Comparison of ENCODE assay signal across 12 mouse cellular contexts in genomic region chr1:194815547-194815946, GRCm38 (mm10).
A peak's percentile ranks its signal among the peaks of the same experiment; 100 is the strongest.
DNase-seq lines count a peak whose midpoint lies in the region; ATAC-seq and TF ChIP-seq lines count a peak whose summit lies in the region.
"Had no signal": no experiment of that assay in that cellular context is flagged by ENCODE, and none has a peak within 500 bp of the region (broad histone marks: within the 10 kb centered on the region; RNA-seq: fewer than 3 reads in every experiment).

No protein-coding gene starts in this region.

- H3K4me2 ChIP-seq in hindbrain, postnatal 0 days (ENCODE audit: low read depth, low read length) = no peak overlapping the region
- H3K4me2 ChIP-seq in hindbrain, embryonic 14.5 days (replicated peaks) = no peak overlapping the region
- peak overlapping the region; percentile 32 for H3K4me2 ChIP-seq in liver, embryonic 11.5 days
- no peak overlapping the region for H3K4me2 ChIP-seq in kidney, embryonic 15.5 days
- H3K4me2 ChIP-seq: hindbrain, embryonic 15.5 days; limb, embryonic 13.5 days had no signal

- H3K4me3 ChIP-seq in hindbrain, postnatal 0 days (ENCODE audit: low read length) = no peak overlapping the region
- no peak overlapping the region for H3K4me3 ChIP-seq in hindbrain, embryonic 14.5 days (replicated peaks; ENCODE audit: low read length)
- H3K4me3 ChIP-seq in heart, adult 2 months = no peak overlapping the region
- no peak overlapping the region for H3K4me3 ChIP-seq in liver, embryonic 11.5 days (ENCODE audit: low read depth, low read length)
- H3K4me3 ChIP-seq in kidney, embryonic 15.5 days (replicated peaks) = no peak overlapping the region
- H3K4me3 ChIP-seq: hindbrain, embryonic 15.5 days; limb, embryonic 13.5 days had no signal

- peaks cover 19% of the 10 kb centered on the region for H3K36me3 ChIP-seq in hindbrain, postnatal 0 days (ENCODE audit: insufficient read depth, low read length)
- H3K36me3 ChIP-seq in hindbrain, embryonic 14.5 days (replicated peaks; ENCODE audit: control insufficient read depth, insufficient read depth) = peaks cover 51% of the 10 kb centered on the region
- peaks cover 3% of the 10 kb centered on the region for H3K36me3 ChIP-seq in heart, adult 2 months (ENCODE audit: control insufficient read depth, insufficient read depth, low read length)
- no peaks in the 10 kb centered on the region for H3K36me3 ChIP-seq in liver, embryonic 11.5 days (ENCODE audit: control insufficient read depth, insufficient read depth, low read length)
- peaks cover 18% of the 10 kb centered on the region for H3K36me3 ChIP-seq in kidney, embryonic 15.5 days
- H3K36me3 ChIP-seq: limb, embryonic 13.5 days had no signal

- intact Hi-C loops in heart, adult 2 months (cut with DNase I) = loop anchor here (5.0 kb wide), 1 partner anchor 63 kb away; no protein-coding TSS in a partner anchor

- DNase-seq in hindbrain, postnatal 0 days (ENCODE audit: low spot score) = peak; percentile 51
- no peak for DNase-seq in hindbrain, embryonic 14.5 days (ENCODE audit: low spot score)
- DNase-seq in c-Kit-positive CD71-positive TER-119-negative erythroid progenitor cells, embryonic 14.5 days (ENCODE audit: low read depth) = peak; percentile 56
- DNase-seq in heart, adult 2 months = peak; percentile 23 to 41
- DNase-seq in liver, embryonic 11.5 days (ENCODE audit: low spot score) = peak; percentile 34
- DNase-seq in gastrocnemius, adult 8-10 months (ENCODE audit: low spot score in 2 of 2) = no peak
- DNase-seq in lung, postnatal 14 days = no peak
- DNase-seq: kidney, postnatal 36 days had no signal

- TF ChIP-seq EP300 in heart, adult 2 months (IDR thresholded peaks at IDR 0.05; ENCODE audit: insufficient read depth, low read depth, low read length) = no peak

- ATAC-seq in hindbrain, postnatal 0 days = no peak
- ATAC-seq in hindbrain, embryonic 14.5 days (ENCODE audit: low FRiP score) = no peak
- peak; percentile 95 for ATAC-seq in liver, embryonic 11.5 days (replicated peaks; ENCODE audit: low FRiP score)
- no peak for ATAC-seq in kidney, embryonic 15.5 days (replicated peaks; ENCODE audit: low FRiP score)
- ATAC-seq: activated CD4-positive, CD25-positive, alpha-beta regulatory T cell, adult 4 months had no signal

- TF ChIP-seq CTCF in hindbrain, postnatal 0 days (IDR thresholded peaks at IDR 0.05; ENCODE audit: low read depth) = no peak
- TF ChIP-seq CTCF in heart, adult 2 months (IDR thresholded peaks at IDR 0.05) = no peak

- H3K9me3 ChIP-seq in hindbrain, postnatal 0 days (ENCODE audit: low read length) = no peaks in the 10 kb centered on the region
- no peaks in the 10 kb centered on the region for H3K9me3 ChIP-seq in hindbrain, embryonic 14.5 days (ENCODE audit: control insufficient read depth, low read length)
- H3K9me3 ChIP-seq in liver, embryonic 11.5 days (ENCODE audit: control insufficient read depth, low read length) = no peaks in the 10 kb centered on the region
- H3K9me3 ChIP-seq in kidney, embryonic 15.5 days (replicated peaks) = no peaks in the 10 kb centered on the region
- H3K9me3 ChIP-seq: hindbrain, embryonic 15.5 days; limb, embryonic 13.5 days had no signal

- WGBS in hindbrain, postnatal 0 days = 34% methylated on average over 1 of the region's 1 CpGs
- 55% methylated on average over 1 of the region's 1 CpGs for WGBS in hindbrain, embryonic 14.5 days
- WGBS in heart, adult 2 months = 34% methylated on average over 1 of the region's 1 CpGs
- WGBS in liver, embryonic 11.5 days = 38% methylated on average over 1 of the region's 1 CpGs
- WGBS in kidney, embryonic 15.5 days = 75% methylated on average over 1 of the region's 1 CpGs

- H3K79me2 ChIP-seq in heart, adult 2 months (replicated peaks; ENCODE audit: control insufficient read depth, insufficient read depth, low read length) = no peaks in the 10 kb centered on the region

- H3K27ac ChIP-seq in hindbrain, postnatal 0 days = no peak overlapping the region
- no peak overlapping the region for H3K27ac ChIP-seq in hindbrain, embryonic 14.5 days
- peak overlapping the region; percentile 51; the same call in 1 of the 2 replicates for H3K27ac ChIP-seq in heart, adult 2 months
- peak overlapping the region; percentile 75 for H3K27ac ChIP-seq in liver, embryonic 11.5 days (ENCODE audit: low read depth, low read length)
- no peak overlapping the region for H3K27ac ChIP-seq in kidney, embryonic 15.5 days
- H3K27ac ChIP-seq: hindbrain, embryonic 15.5 days; limb, embryonic 13.5 days had no signal

- no peaks in the 10 kb centered on the region for H3K4me1 ChIP-seq in hindbrain, postnatal 0 days (ENCODE audit: insufficient read depth, low read length)
- no peaks in the 10 kb centered on the region for H3K4me1 ChIP-seq in hindbrain, embryonic 14.5 days (replicated peaks; ENCODE audit: control insufficient read depth, insufficient read depth, low read length)
- peaks cover 2% of the 10 kb centered on the region for H3K4me1 ChIP-seq in heart, adult 2 months (ENCODE audit: control insufficient read depth, insufficient read depth, low read length)
- peaks cover 11% of the 10 kb centered on the region for H3K4me1 ChIP-seq in liver, embryonic 11.5 days (replicated peaks; ENCODE audit: control insufficient read depth, insufficient read depth, low read length)
- H3K4me1 ChIP-seq in kidney, embryonic 15.5 days = no peaks in the 10 kb centered on the region
- H3K4me1 ChIP-seq: limb, embryonic 13.5 days had no signal

- TF ChIP-seq POLR2A in heart, adult 2 months (IDR thresholded peaks at IDR 0.05; ENCODE audit: insufficient read depth, low read depth, low read length) = no peak

- H3K27me3 ChIP-seq in hindbrain, postnatal 0 days (ENCODE audit: insufficient read depth, low read length) = no peaks in the 10 kb centered on the region
- no peaks in the 10 kb centered on the region for H3K27me3 ChIP-seq in hindbrain, embryonic 14.5 days (ENCODE audit: control insufficient read depth, insufficient read depth, low read length)
- no peaks in the 10 kb centered on the region for H3K27me3 ChIP-seq in heart, adult 2 months (ENCODE audit: control insufficient read depth, insufficient read depth, low read length)
- no peaks in the 10 kb centered on the region for H3K27me3 ChIP-seq in liver, embryonic 11.5 days (replicated peaks; ENCODE audit: control insufficient read depth, insufficient read depth, low read length)
- no peaks in the 10 kb centered on the region for H3K27me3 ChIP-seq in kidney, embryonic 15.5 days
- H3K27me3 ChIP-seq: hindbrain, embryonic 15.5 days had no signal

- no peak overlapping the region for H3K9ac ChIP-seq in hindbrain, postnatal 0 days (replicated peaks; ENCODE audit: low read length)
- no peak overlapping the region for H3K9ac ChIP-seq in hindbrain, embryonic 14.5 days
- 0 out of 2 replicates have a peak overlapping the region, but pooled peaks have one; percentile 8 for H3K9ac ChIP-seq in heart, adult 2 months (ENCODE audit: low read depth, low read length)
- H3K9ac ChIP-seq in liver, embryonic 11.5 days (ENCODE audit: low read depth, low read length) = no peak overlapping the region
- no peak overlapping the region for H3K9ac ChIP-seq in kidney, embryonic 15.5 days
- H3K9ac ChIP-seq: hindbrain, embryonic 15.5 days; limb, embryonic 13.5 days had no signal

Comparison
In these comparisons a context has a peak if more than half of its experiments do, and no peak if none do; other contexts are left out.
1. DNase-seq: peak in hindbrain, postnatal 0 days (single experiment), c-Kit-positive CD71-positive TER-119-negative erythroid progenitor cells, embryonic 14.5 days (single experiment), heart, adult 2 months (2 of 2) and liver, embryonic 11.5 days (single experiment); none in hindbrain, embryonic 14.5 days (single experiment), gastrocnemius, adult 8-10 months (0 of 2) and lung, postnatal 14 days (single experiment).
2. H3K27ac ChIP-seq: peak in heart, adult 2 months (single experiment) and liver, embryonic 11.5 days (single experiment); none in hindbrain, postnatal 0 days (single experiment), hindbrain, embryonic 14.5 days (single experiment) and kidney, embryonic 15.5 days (single experiment).